Mouse (Mus musculus): ENCODE results near the gene Rab11fip3. TPM values are rescaled to one million over a fixed set of nuclear protein-coding genes. Genes with fewer than 3 reads are reported as not detected.

Rab11fip3 gene
- polyA plus RNA-seq, 1 experiment = 19.7 TPM

DNA sequence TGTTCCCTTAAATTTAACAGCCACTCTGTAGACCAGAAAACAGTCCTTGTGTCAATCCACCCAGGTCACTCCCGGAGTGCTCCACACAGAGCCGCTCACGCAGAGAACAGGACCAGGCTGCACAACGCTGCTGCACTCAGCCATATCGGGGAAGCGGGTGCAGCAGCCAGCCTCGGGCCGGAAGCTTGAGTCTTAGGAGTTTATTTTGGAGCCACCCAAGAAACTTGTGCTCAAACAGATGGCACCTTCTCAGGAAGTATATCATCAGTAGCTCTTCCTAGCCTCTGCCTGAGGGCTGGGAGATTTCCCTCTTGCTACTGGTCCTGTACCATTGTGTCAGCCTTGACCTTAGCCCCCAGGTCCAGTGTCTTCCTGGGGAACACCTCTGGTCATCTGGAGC, 12.1 kb downstream of the Rab11fip3 start:
- H3K79me2 ChIP-seq (ENCODE audit: control insufficient read depth, insufficient read depth) = peaks cover 35% of the 10 kb centered on the region
- no peak overlapping the region for H3K4me3 ChIP-seq
- H3K4me2 ChIP-seq (ENCODE audit: low read depth) = no peak overlapping the region
- TF ChIP-seq TCF3 (IDR thresholded peaks at IDR 0.05; ENCODE audit: insufficient read length, low read depth) = no peak
- TF ChIP-seq MYOG (IDR thresholded peaks at IDR 0.05; ENCODE audit: control insufficient read depth in 1 of 3, insufficient read depth in 1 of 3, insufficient read length in 2 of 3, low read depth in 2 of 3) = no peak
- no peak for TF ChIP-seq E2F4 (IDR thresholded peaks at IDR 0.05; ENCODE audit: insufficient read depth)
- no peak for TF ChIP-seq POLR2AphosphoS2 (IDR thresholded peaks at IDR 0.05; ENCODE audit: insufficient read length, low read depth)
- TF ChIP-seq SRF (IDR thresholded peaks at IDR 0.05; ENCODE audit: control insufficient read depth, insufficient read length, low read depth) = no peak
- no peak for TF ChIP-seq TCF12 (IDR thresholded peaks at IDR 0.05; ENCODE audit: insufficient read depth, poor library complexity, severe bottlenecking)
- TF ChIP-seq CEBPB (IDR thresholded peaks at IDR 0.05; ENCODE audit: insufficient read depth, poor library complexity, severe bottlenecking) = no peak
- TF ChIP-seq MAX (IDR thresholded peaks at IDR 0.05; ENCODE audit: low read depth) = no peak
- no peak for TF ChIP-seq REST (IDR thresholded peaks at IDR 0.05; ENCODE audit: insufficient read depth, insufficient read length)
- TF ChIP-seq USF1 (IDR thresholded peaks at IDR 0.05; ENCODE audit: low read depth) = no peak
- TF ChIP-seq MYOD1 (IDR thresholded peaks at IDR 0.05; ENCODE audit: control insufficient read depth in 1 of 3, insufficient read length in 2 of 3, low read depth in 2 of 3) = no peak
- TF ChIP-seq POLR2A (IDR thresholded peaks at IDR 0.05; ENCODE audit: insufficient read length, low read depth) = no peak
- H3ac ChIP-seq (ENCODE audit: control insufficient read depth, insufficient read length) = no peak overlapping the region
- peaks cover 4% of the 10 kb centered on the region for H3K36me3 ChIP-seq (ENCODE audit: control insufficient read depth, insufficient read depth)
- no peaks in the 10 kb centered on the region for H3K27me3 ChIP-seq (ENCODE audit: control insufficient read depth, insufficient read depth, insufficient read length)

- no peaks in the 10 kb centered on the region for H3K27me3 ChIP-seq (ENCODE audit: control insufficient read depth, insufficient read depth, insufficient read length)
- H3K79me2 ChIP-seq (ENCODE audit: control insufficient read depth, insufficient read depth) = peaks cover 29% of the 10 kb centered on the region
- H3K36me3 ChIP-seq (ENCODE audit: control insufficient read depth, insufficient read depth) = peaks cover 4% of the 10 kb centered on the region
- no peak overlapping the region for H3ac ChIP-seq (ENCODE audit: control insufficient read depth, insufficient read length)
- no peak overlapping the region for H3K4me2 ChIP-seq (ENCODE audit: low read depth)
- no peak overlapping the region for H3K4me3 ChIP-seq
- TF ChIP-seq REST (IDR thresholded peaks at IDR 0.05; ENCODE audit: insufficient read depth, insufficient read length) (no peak), USF1 (IDR thresholded peaks at IDR 0.05; ENCODE audit: low read depth) (no peak), CEBPB (IDR thresholded peaks at IDR 0.05; ENCODE audit: insufficient read depth, poor library complexity, severe bottlenecking) (no peak)
These were observed 14.2 kb downstream of the Rab11fip3 start for GRCm38 (mm10) chr17:26055164-26055563.

DNA sequence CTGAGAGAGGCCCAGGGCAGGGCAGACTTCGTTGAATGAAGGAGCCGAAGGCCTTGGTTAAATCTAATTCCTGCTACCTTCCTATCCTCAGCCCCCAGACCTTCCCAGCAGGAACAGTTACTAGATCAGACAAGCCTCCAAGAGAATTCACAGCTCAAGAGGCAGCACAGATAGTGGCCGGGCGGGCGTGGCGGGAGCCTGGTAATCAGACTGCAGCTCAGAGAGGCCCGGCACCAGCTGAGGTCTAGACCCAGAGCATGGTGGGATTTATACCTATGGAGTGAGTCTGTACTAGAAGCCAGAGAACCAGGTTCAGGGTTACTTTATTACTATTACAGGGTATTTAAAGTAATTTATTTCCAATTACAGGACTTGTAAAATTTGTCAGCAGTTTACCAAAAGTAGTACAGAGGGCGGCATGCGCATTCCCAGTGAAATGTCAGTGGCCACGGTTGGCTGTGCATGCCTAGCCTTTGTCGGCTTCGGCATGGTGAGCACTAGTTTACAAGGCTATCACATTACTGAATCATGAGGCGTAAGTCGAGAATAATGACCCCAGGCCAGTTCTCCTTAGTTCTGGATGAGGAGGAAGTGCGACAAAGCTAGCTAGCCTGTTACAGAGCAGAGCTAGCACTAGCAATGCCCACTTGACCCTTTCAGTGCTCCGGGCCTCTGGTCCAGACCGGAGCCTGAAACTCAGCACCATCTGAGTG, 15.1 kb downstream of the Rab11fip3 start:
- Histone ChIP-seq H3K4me3 (no peak overlapping the region), H3K4me2 (ENCODE audit: low read depth) (no peak overlapping the region), H3K27me3 (ENCODE audit: control insufficient read depth, insufficient read depth, insufficient read length) (no peaks in the 10 kb centered on the region), H3ac (ENCODE audit: control insufficient read depth, insufficient read length) (no peak overlapping the region), H3K79me2 (ENCODE audit: control insufficient read depth, insufficient read depth) (peaks cover 29% of the 10 kb centered on the region), H3K36me3 (ENCODE audit: control insufficient read depth, insufficient read depth) (peaks cover 2% of the 10 kb centered on the region)
- TF ChIP-seq MAX (IDR thresholded peaks at IDR 0.05; ENCODE audit: low read depth) (no peak), TCF3 (IDR thresholded peaks at IDR 0.05; ENCODE audit: insufficient read length, low read depth) (no peak), E2F4 (IDR thresholded peaks at IDR 0.05; ENCODE audit: insufficient read depth) (no peak), TCF12 (IDR thresholded peaks at IDR 0.05; ENCODE audit: insufficient read depth, poor library complexity, severe bottlenecking) (no peak), SRF (IDR thresholded peaks at IDR 0.05; ENCODE audit: control insufficient read depth, insufficient read length, low read depth) (no peak), CEBPB (IDR thresholded peaks at IDR 0.05; ENCODE audit: insufficient read depth, poor library complexity, severe bottlenecking) (no peak), MYOD1 (IDR thresholded peaks at IDR 0.05; ENCODE audit: control insufficient read depth in 1 of 3, insufficient read length in 2 of 3, low read depth in 2 of 3) (no peak), POLR2AphosphoS2 (IDR thresholded peaks at IDR 0.05; ENCODE audit: insufficient read length, low read depth) (no peak), POLR2A (IDR thresholded peaks at IDR 0.05; ENCODE audit: insufficient read length, low read depth) (no peak), MYOG (IDR thresholded peaks at IDR 0.05; ENCODE audit: control insufficient read depth in 1 of 3, insufficient read depth in 1 of 3, insufficient read length in 2 of 3, low read depth in 2 of 3) (no peak), USF1 (IDR thresholded peaks at IDR 0.05; ENCODE audit: low read depth) (no peak), REST (IDR thresholded peaks at IDR 0.05; ENCODE audit: insufficient read depth, insufficient read length) (no peak)

GRCm38 (mm10) chr17:26052706-26053105, 16.6 kb downstream of the Rab11fip3 start:
- Histone ChIP-seq H3K4me2 (ENCODE audit: low read depth) (no peak overlapping the region), H3K79me2 (ENCODE audit: control insufficient read depth, insufficient read depth) (peaks cover 34% of the 10 kb centered on the region)
- TF ChIP-seq CEBPB (IDR thresholded peaks at IDR 0.05; ENCODE audit: insufficient read depth, poor library complexity, severe bottlenecking) (no peak), MYOD1 (IDR thresholded peaks at IDR 0.05; ENCODE audit: control insufficient read depth in 1 of 3, insufficient read length in 2 of 3, low read depth in 2 of 3) (no peak), SRF (IDR thresholded peaks at IDR 0.05; ENCODE audit: control insufficient read depth, insufficient read length, low read depth) (no peak), USF1 (IDR thresholded peaks at IDR 0.05; ENCODE audit: low read depth) (no peak), POLR2AphosphoS2 (IDR thresholded peaks at IDR 0.05; ENCODE audit: insufficient read length, low read depth) (no peak), TCF3 (IDR thresholded peaks at IDR 0.05; ENCODE audit: insufficient read length, low read depth) (no peak), REST (IDR thresholded peaks at IDR 0.05; ENCODE audit: insufficient read depth, insufficient read length) (no peak), POLR2A (IDR thresholded peaks at IDR 0.05; ENCODE audit: insufficient read length, low read depth) (no peak), MAX (IDR thresholded peaks at IDR 0.05; ENCODE audit: low read depth) (no peak), TCF12 (IDR thresholded peaks at IDR 0.05; ENCODE audit: insufficient read depth, poor library complexity, severe bottlenecking) (no peak), MYOG (IDR thresholded peaks at IDR 0.05; ENCODE audit: control insufficient read depth in 1 of 3, insufficient read depth in 1 of 3, insufficient read length in 2 of 3, low read depth in 2 of 3) (no peak), E2F4 (IDR thresholded peaks at IDR 0.05; ENCODE audit: insufficient read depth) (no peak)

More at GRCm38 (mm10) chr17:26052706-26053105, 16.6 kb downstream of the Rab11fip3 start:
- Histone ChIP-seq H3K36me3 (ENCODE audit: control insufficient read depth, insufficient read depth) (no peaks in the 10 kb centered on the region), H3ac (ENCODE audit: control insufficient read depth, insufficient read length) (no peak overlapping the region), H3K4me3 (no peak overlapping the region), H3K27me3 (ENCODE audit: control insufficient read depth, insufficient read depth, insufficient read length) (no peaks in the 10 kb centered on the region)

Data from myocyte (in vitro differentiated cells).